Mouse (Mus musculus): Measurements from ENCODE around the gene Prr5. TPM values are rescaled to one million over a fixed set of nuclear protein-coding genes. Genes with fewer than 3 reads are reported as not detected.
A peak's percentile ranks its signal among the peaks of the same experiment; 100 is the strongest.

Gene Prr5
- polyA plus RNA-seq (2014; fragmentation: Nextera tagmentation; extraction: Ambion mirVana): 17.7 and 20.4 TPM in 2 replicates

DNA sequence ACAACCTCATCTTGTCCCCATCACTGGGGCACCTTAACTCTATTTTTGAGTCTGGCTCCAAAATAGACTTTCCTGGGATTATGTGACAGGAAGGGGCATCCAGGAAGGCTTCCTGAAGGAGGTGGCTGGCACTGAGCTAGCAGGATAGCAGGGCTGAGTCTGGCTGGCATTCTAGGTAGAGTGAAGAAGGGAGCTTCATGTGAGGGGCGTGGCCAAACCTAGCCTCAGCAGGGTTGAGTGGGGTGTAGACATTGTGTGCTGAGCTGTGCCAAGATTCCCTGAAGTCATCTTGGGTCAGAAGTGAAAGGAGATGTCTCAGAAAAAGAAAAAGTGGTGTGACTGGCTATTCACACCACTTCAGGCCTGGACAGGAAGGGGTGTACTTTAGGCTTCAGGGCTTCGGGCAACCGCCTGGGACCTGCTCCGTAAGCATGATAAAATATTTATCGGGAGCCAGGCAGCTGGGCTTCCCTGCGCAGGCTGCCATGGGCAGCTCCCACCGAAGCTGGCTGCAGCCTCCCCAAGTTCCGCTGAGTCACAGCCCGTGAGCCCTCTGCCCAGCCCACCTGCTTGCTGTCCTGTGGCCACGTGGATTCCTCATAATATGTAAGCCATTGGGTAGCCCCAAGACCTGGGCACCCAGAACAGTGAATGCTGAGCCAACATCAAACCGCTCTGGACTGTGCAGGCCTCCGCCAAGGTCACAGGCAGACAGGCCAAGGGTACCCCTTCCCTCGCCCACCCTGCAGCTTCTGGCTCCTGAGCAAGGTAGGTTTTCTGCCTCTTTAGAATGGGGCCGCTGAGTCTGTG lies at the start of gene Prr5:
TSS of gene Prr5 (plus strand) at position 683 of the 810 bp plus-strand sequence.
- H3K4me3 ChIP-seq (ENCODE audit: low read depth, low read length): no peak within 1 kb of the TSS
- peaks cover 11% of the 10 kb centered on the region; the same call in 1 of the 2 replicates for H3K27me3 ChIP-seq (replicated peaks; ENCODE audit: control insufficient read depth, insufficient read depth, low read length)
- no peaks in the 10 kb centered on the region for H3K9me3 ChIP-seq (ENCODE audit: control insufficient read depth, low read length)
- no peaks in the 10 kb centered on the region for H3K36me3 ChIP-seq (ENCODE audit: control insufficient read depth, insufficient read depth, low read length)
- H3K4me2 ChIP-seq: no peak within 1 kb of the TSS
- no peak within 1 kb of the TSS for H3K27ac ChIP-seq (ENCODE audit: low read depth, low read length)
- no peak within 1 kb of the TSS for H3K9ac ChIP-seq (ENCODE audit: low read depth, low read length)
- 61% methylated on average over 14 of the region's 14 CpGs for WGBS
- H3K4me1 ChIP-seq (replicated peaks; ENCODE audit: control insufficient read depth, insufficient read depth, low read length): peaks cover 4% of the 10 kb centered on the region
- no peak for DNase-seq (ENCODE audit: low spot score)
- peak; percentile 61 for ATAC-seq (replicated peaks; ENCODE audit: low FRiP score)

DNA sequence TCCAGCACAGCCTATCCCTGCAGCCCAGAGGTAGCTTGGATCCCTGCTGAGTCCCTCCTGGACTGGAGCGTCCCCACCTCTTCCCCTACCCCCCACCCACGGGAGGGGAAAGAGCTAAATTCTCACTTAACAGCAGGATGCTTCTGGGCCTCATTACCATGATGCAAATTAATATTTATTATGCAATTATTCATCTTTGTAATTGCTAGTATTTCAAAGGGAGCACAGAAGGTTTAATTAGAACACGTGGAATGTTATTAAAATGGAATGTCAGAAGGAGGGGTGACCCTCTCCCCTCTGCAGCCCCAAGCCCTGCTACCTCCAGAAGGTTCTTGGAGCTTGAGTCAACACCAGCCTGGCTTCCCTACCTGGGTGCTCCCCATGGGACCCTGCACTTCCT lies 49.4 kb upstream of the Prr5 start:
- WGBS: 69% methylated on average over 3 of the region's 3 CpGs
- peaks cover 8% of the 10 kb centered on the region for H3K27me3 ChIP-seq (replicated peaks; ENCODE audit: control insufficient read depth, insufficient read depth, low read length)
- H3K4me3 ChIP-seq (ENCODE audit: low read depth, low read length): no peak overlapping the region
- H3K4me2 ChIP-seq: no peak overlapping the region
- no peak overlapping the region for H3K27ac ChIP-seq (ENCODE audit: low read depth, low read length)
- DNase-seq (ENCODE audit: low spot score) (no peak), ATAC-seq (replicated peaks; ENCODE audit: low FRiP score) (no peak)
- no peaks in the 10 kb centered on the region for H3K36me3 ChIP-seq (ENCODE audit: control insufficient read depth, insufficient read depth, low read length)
- H3K9ac ChIP-seq (ENCODE audit: low read depth, low read length): no peak overlapping the region
- no peaks in the 10 kb centered on the region for H3K4me1 ChIP-seq (replicated peaks; ENCODE audit: control insufficient read depth, insufficient read depth, low read length)
- no peaks in the 10 kb centered on the region for H3K9me3 ChIP-seq (ENCODE audit: control insufficient read depth, low read length)

GRCm38 (mm10) chr15:84621722-84622428 lies 47.5 kb upstream of the Prr5 start:
- no peak for ATAC-seq (replicated peaks; ENCODE audit: low FRiP score)
- Histone ChIP-seq H3K9ac (ENCODE audit: low read depth, low read length) (no peak overlapping the region), H3K27ac (ENCODE audit: low read depth, low read length) (no peak overlapping the region), H3K36me3 (ENCODE audit: control insufficient read depth, insufficient read depth, low read length) (no peaks in the 10 kb centered on the region), H3K27me3 (replicated peaks; ENCODE audit: control insufficient read depth, insufficient read depth, low read length) (peaks cover 5% of the 10 kb centered on the region; the same call in 1 of the 2 replicates), H3K4me1 (replicated peaks; ENCODE audit: control insufficient read depth, insufficient read depth, low read length) (no peaks in the 10 kb centered on the region; the same call in 1 of the 2 replicates), H3K9me3 (ENCODE audit: control insufficient read depth, low read length) (no peaks in the 10 kb centered on the region), H3K4me2 (no peak overlapping the region), H3K4me3 (ENCODE audit: low read depth, low read length) (no peak overlapping the region)
- no peak for DNase-seq (ENCODE audit: low spot score)
- 38% methylated on average over 14 of the region's 14 CpGs for WGBS

DNA sequence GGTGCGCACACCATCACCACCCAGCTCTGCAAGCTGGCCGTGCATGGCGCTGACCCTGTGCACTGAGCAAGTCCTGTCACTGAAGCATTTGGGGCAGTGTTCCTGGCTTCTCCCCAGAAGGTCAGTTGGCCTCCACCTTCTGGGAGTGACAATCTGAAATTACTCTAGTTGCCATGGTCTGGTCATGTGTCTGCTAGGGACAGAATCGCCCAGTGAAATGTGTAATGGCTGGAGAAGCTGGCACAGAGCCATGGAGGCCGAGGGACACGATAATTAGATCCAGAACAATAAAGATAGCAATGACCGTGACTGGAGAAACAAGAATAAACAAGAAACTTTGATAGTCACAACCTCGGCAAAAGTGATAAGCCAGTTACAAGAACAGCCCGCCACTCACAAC lies 44.5 kb upstream of the Prr5 start:
- H3K4me2 ChIP-seq: no peak overlapping the region
- H3K27ac ChIP-seq (ENCODE audit: low read depth, low read length): no peak overlapping the region
- DNase-seq (ENCODE audit: low spot score): no peak
- H3K9me3 ChIP-seq (ENCODE audit: control insufficient read depth, low read length): no peaks in the 10 kb centered on the region
- no peak for ATAC-seq (replicated peaks; ENCODE audit: low FRiP score)
- no peaks in the 10 kb centered on the region for H3K36me3 ChIP-seq (ENCODE audit: control insufficient read depth, insufficient read depth, low read length)
- no peak overlapping the region for H3K9ac ChIP-seq (ENCODE audit: low read depth, low read length)
- H3K27me3 ChIP-seq (replicated peaks; ENCODE audit: control insufficient read depth, insufficient read depth, low read length): peaks cover 5% of the 10 kb centered on the region; the same call in 1 of the 2 replicates
- no peak overlapping the region for H3K4me3 ChIP-seq (ENCODE audit: low read depth, low read length)
- no peaks in the 10 kb centered on the region; the same call in 1 of the 2 replicates for H3K4me1 ChIP-seq (replicated peaks; ENCODE audit: control insufficient read depth, insufficient read depth, low read length)
- 64% methylated on average over 9 of the region's 9 CpGs for WGBS

- H3K27me3 ChIP-seq (replicated peaks; ENCODE audit: control insufficient read depth, insufficient read depth, low read length): peaks cover 5% of the 10 kb centered on the region; the same call in 1 of the 2 replicates
- peak; percentile 15; the same call in 1 of the 2 replicates for ATAC-seq (replicated peaks; ENCODE audit: low FRiP score)
Measured at GRCm38 (mm10) chr15:84625712-84626414, 43.6 kb upstream of the Prr5 start.

GRCm38 (mm10) chr15:84627308-84627707 lies 42.1 kb upstream of the Prr5 start:
- Histone ChIP-seq H3K27ac (ENCODE audit: low read depth, low read length) (no peak overlapping the region), H3K4me3 (ENCODE audit: low read depth, low read length) (no peak overlapping the region), H3K27me3 (replicated peaks; ENCODE audit: control insufficient read depth, insufficient read depth, low read length) (no peaks in the 10 kb centered on the region), H3K9ac (ENCODE audit: low read depth, low read length) (no peak overlapping the region), H3K36me3 (ENCODE audit: control insufficient read depth, insufficient read depth, low read length) (no peaks in the 10 kb centered on the region), H3K9me3 (ENCODE audit: control insufficient read depth, low read length) (no peaks in the 10 kb centered on the region), H3K4me1 (replicated peaks; ENCODE audit: control insufficient read depth, insufficient read depth, low read length) (no peaks in the 10 kb centered on the region; the same call in 1 of the 2 replicates), H3K4me2 (no peak overlapping the region)
- DNase-seq (ENCODE audit: low spot score) (no peak), ATAC-seq (replicated peaks; ENCODE audit: low FRiP score) (no peak)
- 76% methylated on average over 5 of the region's 5 CpGs for WGBS

More at GRCm38 (mm10) chr15:84625712-84626414, 43.6 kb upstream of the Prr5 start:
- no peak overlapping the region for H3K9ac ChIP-seq (ENCODE audit: low read depth, low read length)
- no peak overlapping the region for H3K4me3 ChIP-seq (ENCODE audit: low read depth, low read length)
- no peaks in the 10 kb centered on the region; the same call in 1 of the 2 replicates for H3K4me1 ChIP-seq (replicated peaks; ENCODE audit: control insufficient read depth, insufficient read depth, low read length)
- no peak for DNase-seq (ENCODE audit: low spot score)
- H3K9me3 ChIP-seq (ENCODE audit: control insufficient read depth, low read length): no peaks in the 10 kb centered on the region
- 48% methylated on average over 6 of the region's 6 CpGs for WGBS
- H3K4me2 ChIP-seq: no peak overlapping the region
- no peak overlapping the region for H3K27ac ChIP-seq (ENCODE audit: low read depth, low read length)
- H3K36me3 ChIP-seq (ENCODE audit: control insufficient read depth, insufficient read depth, low read length): no peaks in the 10 kb centered on the region

GRCm38 (mm10) chr15:84629680-84630079 lies 39.7 kb upstream of the Prr5 start:
- Histone ChIP-seq H3K4me2 (no peak overlapping the region), H3K27me3 (replicated peaks; ENCODE audit: control insufficient read depth, insufficient read depth, low read length) (no peaks in the 10 kb centered on the region), H3K9me3 (ENCODE audit: control insufficient read depth, low read length) (no peaks in the 10 kb centered on the region), H3K9ac (ENCODE audit: low read depth, low read length) (no peak overlapping the region), H3K4me1 (replicated peaks; ENCODE audit: control insufficient read depth, insufficient read depth, low read length) (no peaks in the 10 kb centered on the region; the same call in 1 of the 2 replicates), H3K27ac (ENCODE audit: low read depth, low read length) (no peak overlapping the region), H3K4me3 (ENCODE audit: low read depth, low read length) (no peak overlapping the region), H3K36me3 (ENCODE audit: control insufficient read depth, insufficient read depth, low read length) (no peaks in the 10 kb centered on the region)
- DNase-seq (ENCODE audit: low spot score): peak; percentile 54
- 11% methylated on average over 3 of the region's 3 CpGs for WGBS
- no peak for ATAC-seq (replicated peaks; ENCODE audit: low FRiP score)

DNA sequence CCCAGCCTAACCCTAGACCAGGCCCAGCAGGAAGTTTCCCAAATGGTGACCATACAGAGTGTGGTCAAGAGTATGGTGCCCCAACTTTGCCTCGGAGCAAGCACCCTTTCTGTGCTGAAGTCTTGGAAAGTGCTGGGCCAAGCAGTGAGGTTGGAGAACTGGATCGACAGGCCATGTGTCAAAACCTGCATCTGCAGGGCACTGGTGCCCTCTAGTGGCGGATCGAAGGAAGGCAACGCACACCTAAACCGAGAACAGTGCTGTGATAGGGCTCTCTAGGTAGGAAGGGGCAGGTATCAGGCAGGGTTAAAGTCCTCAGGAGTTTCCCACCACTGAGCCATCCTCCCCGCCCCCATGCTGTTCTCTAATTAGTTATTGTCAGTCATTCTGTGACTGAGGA lies 37.9 kb upstream of the Prr5 start:
- WGBS: 4% methylated on average over 7 of the region's 7 CpGs

More for the DNA sequence above, 37.9 kb upstream of the Prr5 start:
- Histone ChIP-seq H3K27ac (ENCODE audit: low read depth, low read length) (no peak overlapping the region), H3K4me3 (ENCODE audit: low read depth, low read length) (no peak overlapping the region), H3K9me3 (ENCODE audit: control insufficient read depth, low read length) (no peaks in the 10 kb centered on the region), H3K36me3 (ENCODE audit: control insufficient read depth, insufficient read depth, low read length) (no peaks in the 10 kb centered on the region), H3K27me3 (replicated peaks; ENCODE audit: control insufficient read depth, insufficient read depth, low read length) (no peaks in the 10 kb centered on the region), H3K4me2 (no peak overlapping the region), H3K4me1 (replicated peaks; ENCODE audit: control insufficient read depth, insufficient read depth, low read length) (no peaks in the 10 kb centered on the region), H3K9ac (ENCODE audit: low read depth, low read length) (no peak overlapping the region)
- DNase-seq (ENCODE audit: low spot score): peak; percentile 73
- ATAC-seq (replicated peaks; ENCODE audit: low FRiP score): no peak
